Mouse (Mus musculus) embryonic facial prominence, embryonic 11.5 days (tissue): ENCODE data around the gene BC030867. TPM values are rescaled to one million over a fixed set of nuclear protein-coding genes. Genes with fewer than 3 reads are reported as not detected.

Experiments used
- ATAC-seq: fragments of 200-750 bp; cut with Nextera tagmentation; replicated peaks from 2 replicates; pipeline ENCODE4 v1.8.0; 2017; ENCODE audit warnings: low read depth; ENCODE audit not compliant: insufficient number of reproducible peaks, low FRiP score, low TSS enrichment
- DNase-seq: peaks from one replicate; pipeline ENCODE4 v3.0.0-alpha.2; 2015; ENCODE audit warnings: low spot score
- H3K27ac ChIP-seq: fragments of 300-500 bp; sonication (generic); replicated peaks from 2 replicates; pipeline ENCODE4 v1.5.1; 2014; ENCODE audit warnings: mild to moderate bottlenecking, low read depth, low read length, control low read depth
- H3K27me3 ChIP-seq: fragments of 300-500 bp; sonication (generic); 2 replicates; pipeline ENCODE4 v1.6.1; 2014; ENCODE audit warnings: mild to moderate bottlenecking, low read length, moderate library complexity, mixed read lengths; ENCODE audit not compliant: control insufficient read depth, insufficient read depth
- H3K36me3 ChIP-seq: fragments of 300-500 bp; sonication (generic); replicated peaks from 2 replicates; pipeline ENCODE4 v1.6.1; 2014; ENCODE audit warnings: low read depth, mild to moderate bottlenecking, low read length, moderate library complexity, mixed read lengths; ENCODE audit not compliant: control insufficient read depth, insufficient read depth
- H3K4me1 ChIP-seq: fragments of 300-500 bp; sonication (generic); 2 replicates; pipeline ENCODE4 v1.6.1; 2014; ENCODE audit warnings: low read length, mixed read lengths; ENCODE audit not compliant: control insufficient read depth, insufficient read depth
- H3K4me2 ChIP-seq: fragments of 300-500 bp; sonication (generic); 2 replicates; pipeline ENCODE4 v1.6.1; 2014; ENCODE audit warnings: low read depth, mild to moderate bottlenecking, control low read depth, low read length, moderate library complexity
- H3K4me3 ChIP-seq: fragments of 300-500 bp; sonication (generic); 2 replicates; pipeline ENCODE4 v1.5.1; 2014; ENCODE audit warnings: low read depth, low read length, control low read depth
- H3K9ac ChIP-seq: fragments of 300-500 bp; sonication (generic); replicated peaks from 2 replicates; pipeline ENCODE4 v1.6.1; 2014; ENCODE audit warnings: mild to moderate bottlenecking, control low read depth, low read length
- H3K9me3 ChIP-seq: fragments of 300-500 bp; sonication (generic); replicated peaks from 2 replicates; pipeline ENCODE4 v1.6.1; 2016; ENCODE audit warnings: mild to moderate bottlenecking, low read length, inconsistent platforms, mixed read lengths; ENCODE audit not compliant: control insufficient read depth
- WGBS: fragments of 180-500 bp; shearing (Covaris S2); extraction: QIAGEN DNeasy Blood & Tissue Kit; methylation state at CpG from one replicate; pipeline ENCODE4 v1.1.7; 2014; 5-methylcytosine and 5-hydroxymethylcytosine counted together
- polyA plus RNA-seq: library from polyadenylated mRNA; unstranded; fragments of >200 nt; fragmentation: Nextera tagmentation; extraction: Ambion mirVana; gene quantifications from 2 replicates; pipeline ENCODE4 v1.2.1, GENCODE M21; 2014

Gene BC030867
- 20.8 and 20.9 TPM in 2 replicates for polyA plus RNA-seq

GRCm38 (mm10) chr11:102248630-102249230 is at the start of gene BC030867:
Gene BC030867 (plus strand): TSS chr11:102248882.
- WGBS, result 0% methylated on average over 41 of the region's 41 CpGs
- no peaks in the 10 kb centered on the region for H3K27me3 ChIP-seq
- peak within 1 kb of the TSS; percentile 72 for H3K9ac ChIP-seq
- DNase-seq, result peak; percentile 99
- H3K36me3 ChIP-seq, result no peaks in the 10 kb centered on the region; the same call in 1 of the 2 replicates
- H3K27ac ChIP-seq, result peak within 1 kb of the TSS; percentile 2; the same call in 1 of the 2 replicates
- ATAC-seq, result peak; percentile 20; the same call in 1 of the 2 replicates
- peak within 1 kb of the TSS; percentile 66 for H3K4me3 ChIP-seq
- no peaks in the 10 kb centered on the region for H3K4me1 ChIP-seq
- no peaks in the 10 kb centered on the region for H3K9me3 ChIP-seq
- peak within 1 kb of the TSS; percentile 76 for H3K4me2 ChIP-seq

DNA sequence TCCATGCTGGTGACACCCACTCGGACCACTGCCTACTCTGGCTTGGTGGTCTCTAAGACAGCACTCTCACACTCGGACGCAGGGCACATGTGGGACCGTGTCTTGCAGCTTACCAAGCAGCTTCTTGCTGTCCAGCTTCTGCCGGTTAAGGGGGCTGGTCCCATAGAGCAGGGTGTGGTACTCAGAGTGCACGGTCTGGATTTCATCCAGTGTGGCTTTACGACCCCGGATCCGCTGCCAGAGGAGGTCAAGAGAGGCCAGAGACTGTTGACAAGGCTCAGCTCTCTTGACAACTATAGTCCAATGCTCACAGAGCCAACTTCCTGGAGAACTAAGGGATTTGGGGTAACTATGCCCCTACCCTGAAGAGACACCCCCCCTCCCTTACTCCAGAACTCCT is 48.8 kb upstream of the BC030867 start:
- no peak for ATAC-seq
- Histone ChIP-seq H3K4me3 (no peak overlapping the region), H3K9me3 (no peaks in the 10 kb centered on the region), H3K36me3 (peaks cover 3% of the 10 kb centered on the region), H3K4me2 (no peak overlapping the region), H3K9ac (no peak overlapping the region), H3K4me1 (no peaks in the 10 kb centered on the region), H3K27me3 (no peaks in the 10 kb centered on the region), H3K27ac (no peak overlapping the region)
- WGBS, result 75% methylated on average over 9 of the region's 9 CpGs
- no peak for DNase-seq

GRCm38 (mm10) chr11:102201408-102201821 is 47.3 kb upstream of the BC030867 start:
- Histone ChIP-seq H3K4me1 (no peaks in the 10 kb centered on the region), H3K4me3 (no peak overlapping the region), H3K36me3 (no peaks in the 10 kb centered on the region; the same call in none of the 2 replicates), H3K27ac (no peak overlapping the region), H3K4me2 (no peak overlapping the region), H3K9ac (no peak overlapping the region), H3K27me3 (no peaks in the 10 kb centered on the region), H3K9me3 (no peaks in the 10 kb centered on the region)
- 80% methylated on average over 12 of the region's 12 CpGs for WGBS
- ATAC-seq (no peak), DNase-seq (no peak)

DNA sequence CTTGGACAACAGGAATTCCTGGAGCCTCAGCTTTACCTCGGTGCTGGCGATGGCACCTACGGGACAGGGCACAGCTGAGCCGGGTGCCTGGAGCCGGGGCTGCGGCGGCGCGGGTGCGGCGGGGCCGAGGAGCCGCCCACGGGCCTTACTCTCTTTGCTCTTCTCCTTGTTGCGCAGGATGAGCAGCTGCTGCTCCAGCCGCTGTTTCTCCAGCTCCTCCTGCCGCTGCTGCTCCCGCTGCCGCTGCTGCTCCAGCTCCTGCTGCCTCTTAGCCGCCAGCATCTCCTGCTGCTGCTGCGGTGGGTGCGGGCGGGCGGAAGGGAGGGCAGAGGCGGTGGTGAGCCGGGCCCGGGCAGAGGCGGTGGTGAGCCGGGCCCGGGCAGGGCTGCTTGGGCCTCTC is 42.2 kb upstream of the BC030867 start:
- H3K9ac ChIP-seq, result no peak overlapping the region; the same call in 1 of the 2 replicates
- no peak overlapping the region for H3K4me3 ChIP-seq
- DNase-seq, result no peak
- no peaks in the 10 kb centered on the region; the same call in none of the 2 replicates for H3K36me3 ChIP-seq
- no peaks in the 10 kb centered on the region for H3K27me3 ChIP-seq
- H3K9me3 ChIP-seq, result no peaks in the 10 kb centered on the region
- H3K4me2 ChIP-seq, result no peak overlapping the region
- H3K27ac ChIP-seq, result no peak overlapping the region
- peaks cover 13% of the 10 kb centered on the region for H3K4me1 ChIP-seq
- WGBS, result 63% methylated on average over 30 of the region's 30 CpGs
- no peak for ATAC-seq

DNA sequence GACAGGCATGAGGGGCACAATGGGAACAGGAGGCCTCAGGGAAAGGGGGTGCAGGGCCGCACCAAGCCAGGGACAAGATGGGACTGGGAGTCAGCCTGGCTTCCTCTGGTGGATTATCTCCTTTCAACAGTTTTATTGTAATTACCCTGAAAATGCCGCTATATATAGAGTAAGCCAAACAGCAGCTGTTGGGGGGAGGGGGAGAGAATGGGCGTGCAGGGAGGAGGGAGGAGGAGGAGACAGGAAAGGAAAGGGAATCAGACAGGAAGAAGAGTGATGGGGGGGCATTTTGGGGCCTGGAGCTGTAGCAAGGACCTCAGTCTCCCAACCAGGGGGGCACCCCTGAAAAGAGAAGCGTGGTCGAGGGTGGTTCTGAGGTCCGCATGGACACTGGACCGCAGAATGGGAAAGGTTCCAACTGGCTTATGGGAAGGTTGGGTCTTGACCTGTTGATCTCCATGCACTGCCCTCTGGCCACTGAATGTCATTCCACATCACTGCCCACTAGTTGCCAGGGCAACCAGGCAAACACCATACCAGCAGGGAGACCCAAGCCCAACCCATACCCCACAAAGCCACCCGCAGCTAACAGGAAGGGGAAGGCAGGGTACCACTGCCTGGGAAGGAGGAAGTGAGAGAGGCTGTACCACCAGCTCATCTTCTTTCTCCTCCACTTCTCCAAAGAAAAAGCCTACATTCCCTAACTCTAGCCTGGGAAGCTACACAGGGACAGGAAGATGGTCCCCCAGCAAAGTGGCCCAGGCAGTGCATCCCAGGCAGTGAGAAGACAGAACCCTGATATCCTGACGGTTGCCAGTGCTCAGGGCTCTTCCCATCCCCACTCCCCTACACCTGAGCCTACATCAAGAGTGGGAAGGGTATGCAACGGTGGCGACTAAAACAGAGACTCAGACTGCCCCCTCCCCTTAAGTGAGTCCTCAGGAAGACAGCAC is 40.6 kb upstream of the BC030867 start:
- Histone ChIP-seq H3K36me3 (no peaks in the 10 kb centered on the region; the same call in 1 of the 2 replicates), H3K27me3 (no peaks in the 10 kb centered on the region), H3K4me2 (no peak overlapping the region), H3K9me3 (no peaks in the 10 kb centered on the region), H3K27ac (peak overlapping the region; percentile 28; the same call in 1 of the 2 replicates), H3K9ac (peak overlapping the region; percentile 18), H3K4me1 (peaks cover 13% of the 10 kb centered on the region), H3K4me3 (no peak overlapping the region)
- ATAC-seq (no peak), DNase-seq (no peak)
- WGBS, result 33% methylated on average over 11 of the region's 11 CpGs

DNA sequence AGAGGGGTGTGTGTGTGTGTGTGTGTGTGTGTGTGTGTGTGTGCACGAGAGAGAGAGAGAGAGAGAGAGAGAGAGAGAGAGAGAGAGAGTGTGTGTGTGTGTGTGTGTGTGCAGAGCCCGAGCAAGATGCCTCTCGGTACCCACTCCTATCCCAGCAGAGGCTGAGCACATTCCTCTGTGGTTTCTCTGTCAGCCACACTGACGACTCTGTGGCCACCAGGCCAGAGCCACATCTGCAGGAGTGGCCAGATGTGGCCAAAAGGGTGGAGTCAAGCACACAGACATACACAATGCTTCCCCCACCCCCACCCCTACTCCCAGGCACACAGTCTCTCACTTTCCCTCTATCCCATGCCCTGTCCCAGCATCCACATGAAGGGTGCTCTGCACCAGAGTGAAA is 39.8 kb upstream of the BC030867 start:
- no peak for DNase-seq
- Histone ChIP-seq H3K9ac (no peak overlapping the region), H3K27ac (no peak overlapping the region), H3K4me3 (no peak overlapping the region), H3K36me3 (no peaks in the 10 kb centered on the region; the same call in 1 of the 2 replicates), H3K27me3 (no peaks in the 10 kb centered on the region), H3K4me1 (peaks cover 15% of the 10 kb centered on the region), H3K9me3 (no peaks in the 10 kb centered on the region), H3K4me2 (no peak overlapping the region)
- ATAC-seq, result no peak
- WGBS, result 26% methylated on average over 4 of the region's 4 CpGs

DNA sequence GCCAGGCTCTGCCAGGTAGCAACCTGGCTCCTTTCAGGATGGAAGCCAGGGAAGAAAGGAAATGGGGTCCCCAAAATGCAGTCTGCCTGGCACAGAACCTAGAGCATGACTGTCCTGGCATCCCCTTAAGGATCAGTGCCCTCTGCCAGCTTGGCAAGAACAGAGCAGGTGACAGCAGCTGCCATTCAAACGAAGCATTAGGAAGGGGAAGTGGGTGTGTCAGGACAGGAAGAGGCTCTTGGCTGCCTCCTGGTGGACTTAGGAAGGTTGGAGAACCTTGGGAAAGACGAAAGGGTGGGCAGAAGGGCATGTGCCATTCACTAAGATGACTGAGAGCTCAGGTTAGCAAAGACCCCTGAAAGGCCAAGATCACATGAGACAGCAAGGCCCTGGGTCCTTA is 38.9 kb upstream of the BC030867 start:
- ATAC-seq (no peak), DNase-seq (no peak)
- no peak overlapping the region for H3K27ac ChIP-seq
- WGBS, result 24% methylated on average over 2 of the region's 2 CpGs
- H3K27me3 ChIP-seq, result no peaks in the 10 kb centered on the region
- no peak overlapping the region for H3K4me3 ChIP-seq
- H3K36me3 ChIP-seq, result no peaks in the 10 kb centered on the region; the same call in 1 of the 2 replicates
- H3K9ac ChIP-seq, result no peak overlapping the region
- no peaks in the 10 kb centered on the region for H3K9me3 ChIP-seq
- peaks cover 17% of the 10 kb centered on the region for H3K4me1 ChIP-seq
- H3K4me2 ChIP-seq, result no peak overlapping the region
